Mouse (Mus musculus) midbrain, embryonic 12.5 days (tissue): ENCODE results near the gene Mlana. TPM values are rescaled to one million over a fixed set of nuclear protein-coding genes. Genes with fewer than 3 reads are reported as not detected.
A peak's percentile ranks its signal among the peaks of the same experiment; 100 is the strongest.

Source experiments
- ATAC-seq: fragments of 200-750 bp; cut with Nextera tagmentation; 2 replicates; pipeline ENCODE4 v1.8.0; 2017; ENCODE audit warnings: low read depth, moderate TSS enrichment, moderate library complexity; ENCODE audit not compliant: low FRiP score
- H3K27ac ChIP-seq: fragments of 300-500 bp; sonication (generic); replicated peaks from 2 replicates; pipeline ENCODE4 v1.5.1; 2016; ENCODE audit warnings: mild to moderate bottlenecking
- H3K27me3 ChIP-seq: fragments of 300-500 bp; sonication (generic); 2 replicates; pipeline ENCODE4 v1.6.1; 2016; ENCODE audit warnings: mild to moderate bottlenecking
- H3K36me3 ChIP-seq: fragments of 300-500 bp; sonication (generic); 2 replicates; pipeline ENCODE4 v1.6.1; 2016
- H3K4me1 ChIP-seq: fragments of 300-500 bp; sonication (generic); 2 replicates; pipeline ENCODE4 v1.6.1; 2016
- H3K4me2 ChIP-seq: fragments of 300-500 bp; sonication (generic); replicated peaks from 2 replicates; pipeline ENCODE4 v1.6.1; 2016; ENCODE audit warnings: mild to moderate bottlenecking, moderate library complexity
- H3K4me3 ChIP-seq: fragments of 300-500 bp; sonication (generic); 2 replicates; pipeline ENCODE4 v1.5.1; 2016; ENCODE audit warnings: mild to moderate bottlenecking
- H3K9ac ChIP-seq: fragments of 300-500 bp; sonication (generic); replicated peaks from 2 replicates; pipeline ENCODE4 v1.6.1; 2016; ENCODE audit warnings: mild to moderate bottlenecking, moderate library complexity
- H3K9me3 ChIP-seq: fragments of 300-500 bp; sonication (generic); 2 replicates; pipeline ENCODE4 v1.6.1; 2016; ENCODE audit warnings: mild to moderate bottlenecking
- WGBS: fragments of 180-500 bp; shearing (Covaris S2); methylation state at CpG from one replicate; pipeline ENCODE4 v1.1.7; 2016; 5-methylcytosine and 5-hydroxymethylcytosine counted together
- polyA plus RNA-seq: library from polyadenylated mRNA; unstranded; fragments of >200 nt; fragmentation: Nextera tagmentation; extraction: Ambion mirVana; gene quantifications from 2 replicates; pipeline ENCODE4 v1.2.1, GENCODE M21; 2016

The Mlana gene
- polyA plus RNA-seq, 1 experiment from 2014 or later, result not detected

GRCm38 (mm10) chr19:29678181-29678778, 19.3 kb upstream of the Mlana start:
- H3K9me3 ChIP-seq, result no peaks in the 10 kb centered on the region
- no peak overlapping the region for H3K4me3 ChIP-seq
- no peak overlapping the region for H3K4me2 ChIP-seq
- H3K27ac ChIP-seq, result no peak overlapping the region
- no peaks in the 10 kb centered on the region for H3K27me3 ChIP-seq
- H3K9ac ChIP-seq, result no peak overlapping the region
- WGBS, result 86% methylated on average over 6 of the region's 6 CpGs
- H3K36me3 ChIP-seq, result no peaks in the 10 kb centered on the region
- no peaks in the 10 kb centered on the region for H3K4me1 ChIP-seq
- ATAC-seq, result no peak

GRCm38 (mm10) chr19:29680182-29681152, 17.2 kb upstream of the Mlana start:
- Histone ChIP-seq H3K9me3 (peaks cover 5% of the 10 kb centered on the region; the same call in 1 of the 2 replicates), H3K27ac (no peak overlapping the region), H3K27me3 (no peaks in the 10 kb centered on the region), H3K9ac (no peak overlapping the region), H3K4me2 (no peak overlapping the region), H3K4me1 (no peaks in the 10 kb centered on the region), H3K4me3 (no peak overlapping the region), H3K36me3 (no peaks in the 10 kb centered on the region)
- WGBS, result 89% methylated on average over 13 of the region's 13 CpGs
- no peak for ATAC-seq

GRCm38 (mm10) chr19:29683844-29684540, 13.6 kb upstream of the Mlana start:
- H3K9me3 ChIP-seq, result peaks cover 5% of the 10 kb centered on the region; the same call in 1 of the 2 replicates
- no peaks in the 10 kb centered on the region for H3K36me3 ChIP-seq
- H3K4me2 ChIP-seq, result no peak overlapping the region
- peak; percentile 63 for ATAC-seq
- no peak overlapping the region for H3K4me3 ChIP-seq
- no peak overlapping the region for H3K9ac ChIP-seq
- no peak overlapping the region for H3K27ac ChIP-seq
- WGBS, result 51% methylated on average over 16 of the region's 16 CpGs
- H3K27me3 ChIP-seq, result no peaks in the 10 kb centered on the region
- no peaks in the 10 kb centered on the region for H3K4me1 ChIP-seq

GRCm38 (mm10) chr19:29695071-29695470, 2.6 kb upstream of the Mlana start:
- ATAC-seq, result no peak
- H3K4me1 ChIP-seq, result no peaks in the 10 kb centered on the region
- H3K27me3 ChIP-seq, result no peaks in the 10 kb centered on the region
- no peaks in the 10 kb centered on the region for H3K9me3 ChIP-seq
- H3K4me3 ChIP-seq, result no peak overlapping the region
- H3K36me3 ChIP-seq, result no peaks in the 10 kb centered on the region
- H3K27ac ChIP-seq, result no peak overlapping the region
- H3K4me2 ChIP-seq, result no peak overlapping the region
- 87% methylated on average over 10 of the region's 10 CpGs for WGBS
- no peak overlapping the region for H3K9ac ChIP-seq

GRCm38 (mm10) chr19:29696309-29696708, 1.3 kb upstream of the Mlana start:
- Histone ChIP-seq H3K9ac (no peak overlapping the region), H3K4me1 (no peaks in the 10 kb centered on the region), H3K36me3 (no peaks in the 10 kb centered on the region), H3K27me3 (no peaks in the 10 kb centered on the region), H3K9me3 (no peaks in the 10 kb centered on the region), H3K27ac (no peak overlapping the region), H3K4me2 (no peak overlapping the region), H3K4me3 (no peak overlapping the region)
- no peak for ATAC-seq
- 93% methylated on average over 4 of the region's 4 CpGs for WGBS

- H3K27ac ChIP-seq, result no peak overlapping the region
- H3K36me3 ChIP-seq, result no peaks in the 10 kb centered on the region
- no peaks in the 10 kb centered on the region for H3K9me3 ChIP-seq
- no peaks in the 10 kb centered on the region for H3K27me3 ChIP-seq
- no peak for ATAC-seq
- H3K4me2 ChIP-seq, result no peak overlapping the region
- H3K4me3 ChIP-seq, result no peak overlapping the region
- H3K9ac ChIP-seq, result no peak overlapping the region
- H3K4me1 ChIP-seq, result no peaks in the 10 kb centered on the region
Measured at GRCm38 (mm10) chr19:29696840-29697239, 784 bp upstream of the Mlana start.

GRCm38 (mm10) chr19:29701707-29702106, 4.1 kb downstream of the Mlana start:
- no peak for ATAC-seq
- H3K4me2 ChIP-seq, result no peak overlapping the region
- no peaks in the 10 kb centered on the region for H3K27me3 ChIP-seq
- no peak overlapping the region for H3K27ac ChIP-seq
- no peaks in the 10 kb centered on the region for H3K36me3 ChIP-seq
- H3K4me1 ChIP-seq, result no peaks in the 10 kb centered on the region
- no peak overlapping the region for H3K4me3 ChIP-seq
- H3K9me3 ChIP-seq, result no peaks in the 10 kb centered on the region
- no peak overlapping the region for H3K9ac ChIP-seq
- 61% methylated on average over 4 of the region's 4 CpGs for WGBS

- WGBS, result 92% methylated on average over 13 of the region's 13 CpGs
Measured at GRCm38 (mm10) chr19:29704436-29704835, 6.8 kb downstream of the Mlana start.

GRCm38 (mm10) chr19:29707314-29707898, 9.8 kb downstream of the Mlana start:
- Histone ChIP-seq H3K27ac (no peak overlapping the region), H3K4me3 (no peak overlapping the region), H3K27me3 (no peaks in the 10 kb centered on the region), H3K9me3 (no peaks in the 10 kb centered on the region), H3K9ac (no peak overlapping the region), H3K36me3 (no peaks in the 10 kb centered on the region), H3K4me1 (no peaks in the 10 kb centered on the region), H3K4me2 (no peak overlapping the region)
- no peak for ATAC-seq
- 90% methylated on average over 9 of the region's 9 CpGs for WGBS

More at GRCm38 (mm10) chr19:29704436-29704835, 6.8 kb downstream of the Mlana start:
- H3K4me1 ChIP-seq, result no peaks in the 10 kb centered on the region
- no peak overlapping the region for H3K4me3 ChIP-seq
- no peak for ATAC-seq
- no peaks in the 10 kb centered on the region for H3K9me3 ChIP-seq
- no peak overlapping the region for H3K27ac ChIP-seq
- no peaks in the 10 kb centered on the region for H3K36me3 ChIP-seq
- no peak overlapping the region for H3K9ac ChIP-seq
- H3K27me3 ChIP-seq, result no peaks in the 10 kb centered on the region
- H3K4me2 ChIP-seq, result no peak overlapping the region

GRCm38 (mm10) chr19:29708003-29708402, 10.4 kb downstream of the Mlana start:
- H3K36me3 ChIP-seq, result no peaks in the 10 kb centered on the region
- no peaks in the 10 kb centered on the region for H3K4me1 ChIP-seq
- WGBS, result 65% methylated on average over 14 of the region's 14 CpGs
- no peak overlapping the region for H3K27ac ChIP-seq
- H3K27me3 ChIP-seq, result no peaks in the 10 kb centered on the region
- H3K9ac ChIP-seq, result no peak overlapping the region
- H3K4me2 ChIP-seq, result no peak overlapping the region; the same call in 1 of the 2 replicates
- no peak for ATAC-seq
- H3K9me3 ChIP-seq, result no peaks in the 10 kb centered on the region
- H3K4me3 ChIP-seq, result no peak overlapping the region

- H3K27ac ChIP-seq, result no peak overlapping the region
- H3K36me3 ChIP-seq, result no peaks in the 10 kb centered on the region
- no peak for ATAC-seq
- no peak overlapping the region for H3K9ac ChIP-seq
- H3K4me2 ChIP-seq, result no peak overlapping the region
- 66% methylated on average over 5 of the region's 5 CpGs for WGBS
- H3K27me3 ChIP-seq, result no peaks in the 10 kb centered on the region
- H3K4me1 ChIP-seq, result no peaks in the 10 kb centered on the region
- H3K4me3 ChIP-seq, result no peak overlapping the region
- H3K9me3 ChIP-seq, result no peaks in the 10 kb centered on the region
Measured at GRCm38 (mm10) chr19:29708461-29708860, 10.8 kb downstream of the Mlana start.
